Mouse (Mus musculus) megakaryocyte-erythroid progenitor cell, adult 5 weeks (primary cell): ENCODE data around the gene Gm3594. TPM values are rescaled to one million over a fixed set of nuclear protein-coding genes. Genes with fewer than 3 reads are reported as not detected.

ENCODE experiments used
- polyA plus RNA-seq: library from polyadenylated mRNA; stranded (reverse); fragments of >175 nt; gene quantifications from 2 replicates; pipeline ENCODE4 v1.2.3, GENCODE M21; 2012

The Gm3594 gene
- not detected in 2 replicates for polyA plus RNA-seq

GRCm38 (mm10) chr14:6444511-6444910, at the start of gene Gm3594:
TSS of gene Gm3594 (minus strand) at chr14:6444611.

GRCm38 (mm10) chr14:6412382-6412781, 32.0 kb downstream of the Gm3594 start, which contains the start of gene Gm3591:
TSS of gene Gm3591 (minus strand) at chr14:6412482.

GRCm38 (mm10) chr14:6390219-6390618, 54.2 kb downstream of the Gm3594 start, which contains the start of gene Gm16440:
TSS of gene Gm16440 (minus strand) at chr14:6390319.

Other genes with a start within 250 kb of the Gm3594 start
- not detected in 2 replicates for gene Gm21560, start 225.3 kb downstream of the Gm3594 start, polyA plus RNA-seq
- gene Gm3411, start 157.4 kb downstream of the Gm3594 start, polyA plus RNA-seq: not detected in 2 replicates
- gene Gm21103, start 139.8 kb downstream of the Gm3594 start, polyA plus RNA-seq: not detected in 2 replicates
- gene Gm3618, start 100.9 kb downstream of the Gm3594 start, polyA plus RNA-seq: not detected in 2 replicates
- not detected in 2 replicates for gene Gm16440, start 54.3 kb downstream of the Gm3594 start, polyA plus RNA-seq
- not detected in 2 replicates for gene Gm3591, start 32.1 kb downstream of the Gm3594 start, polyA plus RNA-seq
- 0.24 TPM in 1 of 2 replicates, not detected in the other for gene Gm8356, start 92.7 kb upstream of the Gm3594 start, polyA plus RNA-seq
- gene Gm3629, start 146.0 kb upstream of the Gm3594 start, polyA plus RNA-seq: not detected in 2 replicates
- gene Gm3460, start 177.8 kb upstream of the Gm3594 start, polyA plus RNA-seq: not detected in 2 replicates
- gene Gm10251, start 239.6 kb upstream of the Gm3594 start, polyA plus RNA-seq: not detected in 2 replicates